Mouse (Mus musculus) B cell, adult 2 months (primary cell): Measurements from ENCODE around the gene Homez.

Experiments
- DNase-seq, 2 experiments: peaks; one replicate each; pipeline ENCODE4 v3.0.0; 2022

The Homez gene

DNA sequence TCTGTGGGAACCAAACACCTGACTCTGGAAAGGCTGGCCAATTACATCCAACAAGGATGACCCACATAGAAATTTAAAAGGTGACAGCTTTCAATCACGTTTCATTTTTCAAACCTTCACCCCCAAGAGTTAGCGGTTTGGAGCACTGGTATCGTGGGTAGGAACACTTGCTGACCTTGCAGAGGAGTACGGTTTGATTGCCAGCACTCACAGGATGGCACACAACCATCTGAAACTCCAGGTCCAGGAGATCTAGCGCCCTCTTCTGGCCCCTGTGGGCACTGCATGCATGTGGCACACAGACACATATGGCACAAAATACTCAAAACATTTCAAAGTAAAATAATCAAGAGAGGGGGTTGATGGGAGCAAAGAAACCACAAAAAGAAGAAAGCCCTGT, 3.8 kb downstream of the Homez start:
- peak; percentile 79 to 81 for DNase-seq

DNA sequence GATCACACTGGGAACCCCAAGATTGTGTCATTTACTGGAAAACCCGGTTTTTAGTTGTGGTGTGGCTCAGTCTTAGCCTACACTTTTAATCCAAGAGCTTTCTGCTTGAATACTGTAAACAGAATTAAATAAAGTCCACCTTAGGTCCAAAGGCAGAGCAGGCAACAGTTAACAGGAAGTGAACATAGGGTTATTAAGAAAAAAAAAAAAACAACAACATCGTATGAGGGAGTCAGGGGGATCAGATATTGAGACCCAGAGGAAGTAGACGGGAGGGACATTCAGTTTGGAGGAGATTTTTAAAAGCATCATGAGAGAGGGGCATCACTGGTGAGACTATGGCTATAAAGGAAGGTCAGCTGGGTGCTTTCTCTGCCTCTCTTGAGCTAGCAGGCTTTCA, 4.5 kb downstream of the Homez start:
- DNase-seq = no peak

DNA sequence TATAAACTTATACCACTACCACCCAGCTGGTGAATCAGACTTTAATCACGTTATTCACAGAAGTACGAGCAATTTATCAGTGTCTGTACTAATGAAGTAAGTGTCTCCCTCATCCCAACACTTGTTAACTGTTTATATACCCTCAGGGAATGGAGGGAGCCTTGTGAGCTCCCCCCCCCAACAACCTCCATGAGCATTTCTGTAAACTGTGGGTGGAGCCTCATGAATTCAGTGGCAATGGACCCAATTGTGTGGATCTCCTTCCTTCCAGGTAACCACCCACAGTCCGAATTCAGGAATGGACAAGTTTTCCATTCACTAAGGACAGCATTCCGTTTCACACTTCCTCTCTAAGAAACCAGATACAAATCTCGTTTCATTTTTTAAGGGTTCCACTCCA, 5.1 kb downstream of the Homez start:
- no peak for DNase-seq

- peak; percentile 48 to 57 for DNase-seq
Observed at GRCm38 (mm10) chr14:54864313-54865036, 6.3 kb downstream of the Homez start.

DNA sequence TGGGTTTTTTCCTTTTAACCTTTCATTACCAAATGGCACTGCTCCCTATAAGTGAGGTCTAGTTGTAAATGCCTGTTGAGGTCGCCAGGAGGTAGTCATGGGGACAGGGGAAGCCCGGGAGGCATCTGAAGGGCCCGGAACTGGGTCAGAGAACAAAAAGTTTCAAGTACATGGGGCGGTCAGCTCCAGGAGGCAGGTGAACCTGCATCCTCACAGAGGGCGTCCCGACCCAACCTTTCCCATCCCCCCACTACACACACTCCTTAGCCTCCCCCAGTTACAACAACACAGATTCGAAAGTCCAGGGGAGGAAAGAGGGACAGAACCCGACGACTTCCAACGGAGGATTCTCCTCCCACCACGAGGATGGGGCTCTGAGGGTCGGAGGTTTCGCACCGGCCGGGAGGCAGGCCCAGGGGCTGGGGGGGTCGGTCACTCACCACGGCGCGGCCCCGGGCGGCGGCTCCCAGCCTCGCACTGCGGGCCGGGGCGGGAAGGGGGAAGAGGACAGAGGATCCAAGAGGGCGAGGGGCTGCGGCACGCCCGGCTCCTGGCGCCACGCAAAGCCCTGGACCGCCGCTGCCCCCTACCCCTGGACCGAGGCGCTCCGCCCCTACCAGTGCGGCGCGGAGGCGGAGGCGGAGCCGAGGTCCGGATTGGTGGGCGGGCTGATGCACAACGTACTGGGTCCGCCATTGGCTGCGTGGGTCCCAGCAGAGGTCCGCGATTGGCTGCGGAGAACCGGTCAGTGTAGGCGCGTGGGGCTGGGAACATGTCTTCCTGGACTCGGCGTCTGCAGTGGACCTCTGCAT, 7.1 kb downstream of the Homez start:
- DNase-seq = peak; percentile 80 to 81

DNA sequence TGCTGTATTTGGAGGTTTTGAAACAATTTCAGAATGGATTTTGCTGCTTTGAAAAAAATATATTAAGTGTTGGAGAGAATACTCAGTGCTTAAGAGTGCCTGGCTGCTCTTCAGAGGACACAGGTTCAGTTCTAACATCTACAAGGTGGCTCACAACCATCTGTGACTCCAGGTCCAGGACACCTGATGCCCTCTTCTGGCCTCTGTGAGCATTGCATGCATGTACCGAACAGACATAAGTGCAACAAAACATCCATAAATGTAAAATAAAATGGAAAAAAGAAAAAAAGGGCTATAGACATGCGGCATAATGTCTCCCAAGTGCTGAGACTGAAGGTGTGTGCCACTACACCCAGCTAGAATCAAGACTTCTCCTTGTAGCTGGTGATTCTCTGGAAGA, 10.2 kb downstream of the Homez start:
- DNase-seq = peak; percentile 72 to 73

DNA sequence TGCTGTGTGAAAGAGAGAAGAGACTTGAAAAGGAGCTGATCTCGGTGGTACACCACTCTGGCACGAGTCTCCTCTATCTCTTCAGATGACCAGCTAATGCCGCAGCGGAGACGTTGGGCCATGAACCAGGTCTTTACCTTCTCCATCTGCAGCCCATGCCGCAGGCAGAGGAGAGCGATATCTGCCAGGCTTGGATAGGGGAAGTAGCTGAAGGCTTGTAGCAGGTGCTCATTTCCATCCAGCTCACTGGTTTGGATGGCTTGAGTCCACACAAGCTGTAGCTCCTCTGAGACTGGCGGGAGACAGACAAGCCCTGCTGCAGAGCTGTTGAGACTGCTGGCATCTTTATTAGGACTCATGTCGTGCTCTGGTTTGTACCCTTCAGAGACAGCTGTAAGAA, 12.9 kb downstream of the Homez start:
- no peak for DNase-seq

DNA sequence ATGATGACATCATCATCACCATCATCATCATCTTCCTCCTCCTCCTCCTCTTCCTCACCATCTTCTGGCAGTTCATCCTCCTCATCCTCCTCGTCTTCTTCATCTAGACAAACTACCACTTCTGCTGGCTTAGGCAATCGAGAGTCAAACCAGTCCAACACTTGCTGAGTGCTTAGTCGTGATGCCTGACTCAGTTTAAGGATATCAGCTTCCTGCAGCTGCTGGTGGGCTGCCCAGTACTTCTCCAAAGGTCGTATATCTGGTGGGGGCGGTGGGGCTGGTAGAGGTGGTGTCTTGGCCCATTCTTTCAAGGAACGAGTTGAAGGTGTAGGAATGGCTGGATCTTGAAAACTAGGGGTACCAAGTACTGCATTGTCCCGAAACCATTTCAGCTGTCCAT, 14.1 kb downstream of the Homez start:
- no peak for DNase-seq

DNA sequence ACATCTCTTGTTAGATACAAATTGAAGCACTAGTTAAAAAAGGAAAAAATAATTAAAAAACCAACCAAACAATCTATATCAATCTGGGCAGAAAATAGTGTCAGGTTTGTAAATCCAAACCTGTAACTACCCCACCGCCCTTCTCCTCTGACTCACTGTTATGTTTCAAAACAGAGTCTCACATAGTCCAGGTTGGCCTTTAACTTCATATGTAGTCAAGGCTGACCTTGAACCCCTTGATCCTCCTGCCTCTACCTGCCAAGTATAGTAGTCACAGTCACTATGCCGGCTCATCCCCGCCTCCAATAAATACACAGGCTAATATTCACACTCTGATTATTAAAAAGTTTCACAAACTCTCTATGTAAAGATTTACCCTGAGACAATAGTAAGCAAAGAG, 15.0 kb downstream of the Homez start:
- no peak for DNase-seq

- DNase-seq = peak; percentile 5 to 14
Observed at GRCm38 (mm10) chr14:54843461-54843860, 27.3 kb downstream of the Homez start.

GRCm38 (mm10) chr14:54823716-54824115, 47.0 kb downstream of the Homez start:
- no peak for DNase-seq

DNA sequence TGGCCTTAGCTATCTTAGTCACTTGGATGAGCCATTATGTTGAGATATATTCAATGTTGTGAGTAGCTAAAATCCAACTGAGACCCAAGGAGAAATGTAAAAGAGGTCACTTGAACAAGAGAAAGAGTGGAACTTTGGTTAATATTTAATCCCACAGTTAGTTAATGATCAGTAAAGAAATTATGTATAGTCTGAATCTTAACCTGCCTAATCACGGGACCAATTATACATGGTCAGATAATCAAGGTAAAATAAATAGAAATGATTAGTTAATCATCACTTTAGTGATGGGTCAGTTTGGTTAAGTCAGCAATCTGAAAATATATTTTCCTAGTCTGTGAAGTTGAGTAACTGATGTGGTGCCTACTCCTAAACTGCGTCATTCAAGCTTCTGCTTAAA, 48.5 kb downstream of the Homez start:
- DNase-seq = no peak

GRCm38 (mm10) chr14:54817791-54818190, 53.0 kb downstream of the Homez start:
- DNase-seq = no peak

DNA sequence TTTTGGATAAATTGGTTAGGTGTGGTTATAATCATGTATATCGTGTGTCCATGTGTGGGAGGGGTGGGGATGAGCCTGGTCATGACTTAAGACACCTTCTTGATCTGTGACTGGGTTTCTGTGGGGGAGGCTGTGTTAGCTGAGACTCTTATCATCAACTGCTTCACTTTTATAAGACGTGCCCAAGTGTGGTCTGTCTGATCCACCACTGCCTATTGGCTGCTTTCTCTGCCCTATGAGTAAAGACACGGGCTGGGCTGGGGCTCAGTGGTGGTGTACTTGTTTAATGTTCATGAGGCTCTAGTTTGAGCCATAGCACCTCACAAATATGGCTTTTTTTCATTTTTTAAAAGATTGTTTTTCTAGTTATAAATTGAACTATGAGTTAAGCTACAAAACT, 55.0 kb downstream of the Homez start:
- DNase-seq = no peak

GRCm38 (mm10) chr14:54813991-54814390, 56.8 kb downstream of the Homez start, which contains the start of gene Rnf212b:
TSS of gene Rnf212b (plus strand) at chr14:54814141.
- DNase-seq = no peak

GRCm38 (mm10) chr14:54809668-54810033, 61.1 kb downstream of the Homez start:
- DNase-seq = no peak

DNA sequence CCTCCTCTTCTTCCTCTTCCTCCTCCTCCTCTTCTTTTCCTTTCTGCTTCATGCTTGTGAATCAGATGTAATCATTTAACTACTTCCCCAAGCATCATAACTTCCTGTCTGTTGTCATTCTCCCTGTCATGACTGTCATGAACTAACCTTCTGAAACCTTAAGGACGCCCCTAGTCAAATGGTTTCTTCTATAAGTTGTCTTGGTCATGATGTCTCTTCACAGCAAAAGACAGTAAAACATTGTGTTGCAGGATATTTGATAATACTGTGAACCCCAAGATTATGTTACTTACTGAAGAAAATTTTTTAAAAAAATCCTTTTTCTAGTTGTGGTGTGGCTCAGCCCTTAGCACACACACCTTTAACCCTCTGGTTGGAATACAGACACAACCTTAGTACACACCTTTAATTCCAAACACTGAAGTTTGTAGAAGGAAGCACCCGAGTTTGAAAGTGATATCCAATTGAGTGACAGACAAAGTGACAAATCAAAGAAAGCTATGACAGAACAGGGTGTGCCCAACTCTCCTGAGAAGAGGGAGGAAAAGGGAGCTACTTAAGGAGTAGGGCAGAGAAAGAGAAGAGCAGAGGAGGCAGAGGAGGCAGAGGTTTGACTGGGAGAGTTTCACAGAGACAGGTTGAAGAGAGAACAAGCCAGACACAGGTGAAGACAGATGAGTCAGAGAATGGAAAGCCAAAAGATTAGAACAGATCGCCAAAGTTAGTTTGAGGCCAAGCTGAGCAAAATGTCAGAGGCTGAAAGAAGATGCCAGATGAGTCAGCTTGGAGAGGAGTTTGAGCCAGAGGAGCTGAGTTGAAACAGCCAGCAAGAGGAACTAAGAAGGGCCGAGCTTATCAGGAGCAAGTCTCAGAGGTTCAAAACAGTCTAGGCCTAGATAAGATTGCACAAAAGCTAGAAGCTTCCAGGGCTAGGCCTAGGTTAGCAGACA, 61.8 kb downstream of the Homez start:
- no peak for DNase-seq

DNA sequence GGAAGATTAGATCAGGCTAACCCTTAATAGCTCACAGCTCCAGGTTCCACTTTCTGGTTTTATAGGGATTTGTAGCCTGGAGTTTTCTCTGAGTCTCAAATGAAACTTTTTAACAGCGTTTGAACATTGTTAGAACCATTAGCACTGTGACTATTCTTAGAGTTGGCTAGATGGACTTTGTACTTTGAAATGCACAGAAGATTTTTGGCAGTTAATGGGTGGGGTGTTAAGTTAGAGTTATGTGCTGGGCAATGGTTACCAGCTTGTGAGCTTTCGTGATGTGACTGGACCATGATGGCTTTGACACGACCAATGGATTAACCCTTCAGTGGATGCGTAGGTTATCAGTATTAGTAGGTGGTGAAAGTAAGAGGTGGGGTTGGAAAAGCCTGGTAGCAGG, 64.6 kb downstream of the Homez start:
- no peak for DNase-seq
